Mouse (Mus musculus): ENCODE results near the gene Wdr73. TPM values are rescaled to one million over a fixed set of nuclear protein-coding genes. Genes with fewer than 3 reads are reported as not detected.

Gene Wdr73
- polyA plus RNA-seq, 1 experiment from 2014 or later, result 29.4 TPM

Other genes starting within 250 kb of the Wdr73 start
- 30.2 and 33.5 TPM in 2 replicates for gene Crtc3, start 212.4 kb downstream of the Wdr73 start, polyA plus RNA-seq (2015; fragmentation: Nextera tagmentation; extraction: Ambion mirVana)
- gene Iqgap1, start 75.3 kb downstream of the Wdr73 start, polyA plus RNA-seq (2015; fragmentation: Nextera tagmentation; extraction: Ambion mirVana), result 75.3 and 75.9 TPM in 2 replicates
- gene Zscan2, start 40.3 kb downstream of the Wdr73 start, polyA plus RNA-seq (2015; fragmentation: Nextera tagmentation; extraction: Ambion mirVana), result 1.9 and 2.4 TPM in 2 replicates
- gene Nmb, start 3.8 kb upstream of the Wdr73 start, polyA plus RNA-seq (2015; fragmentation: Nextera tagmentation; extraction: Ambion mirVana), result 8.4 and 9.0 TPM in 2 replicates
- gene Sec11a, start 46.5 kb upstream of the Wdr73 start, polyA plus RNA-seq (2015; fragmentation: Nextera tagmentation; extraction: Ambion mirVana), result 205 and 222 TPM in 2 replicates
- gene Zfp592, start 92.4 kb upstream of the Wdr73 start, polyA plus RNA-seq (2015; fragmentation: Nextera tagmentation; extraction: Ambion mirVana), result 11.8 and 12.4 TPM in 2 replicates
- 3.1 and 4.5 TPM in 2 replicates for gene Alpk3, start 156.3 kb upstream of the Wdr73 start, polyA plus RNA-seq (2015; fragmentation: Nextera tagmentation; extraction: Ambion mirVana)
- 0.09 TPM in 1 of 2 replicates, not detected in the other for gene Slc28a1, start 213.5 kb upstream of the Wdr73 start, polyA plus RNA-seq (2015; fragmentation: Nextera tagmentation; extraction: Ambion mirVana)

All from embryonic facial prominence, embryonic 15.5 days (tissue).